Mouse (Mus musculus): ENCODE data around the gene Pxdn. TPM values are rescaled to one million over a fixed set of nuclear protein-coding genes. Genes with fewer than 3 reads are reported as not detected.

Pxdn gene
- polyA plus RNA-seq, 1 experiment from 2014 or later = 57.8 TPM

- Histone ChIP-seq H3K4me2 (ENCODE audit: low read length) (no peak overlapping the region), H3K9ac (replicated peaks; ENCODE audit: low read length) (no peak overlapping the region), H3K4me1 (ENCODE audit: control insufficient read depth, insufficient read depth, low read length) (0 out of 2 replicates have a peak, but pooled peaks cover 4% of the 10 kb centered on the region), H3K9me3 (ENCODE audit: control insufficient read depth, low read length) (no peaks in the 10 kb centered on the region), H3K27me3 (ENCODE audit: control insufficient read depth, insufficient read depth, low read length) (no peaks in the 10 kb centered on the region), H3K36me3 (ENCODE audit: control insufficient read depth, insufficient read depth, low read length) (peaks cover 93% of the 10 kb centered on the region), H3K27ac (replicated peaks; ENCODE audit: low read depth, low read length) (no peak overlapping the region), H3K4me3 (replicated peaks; ENCODE audit: low read depth, low read length) (no peak overlapping the region)
- no peak for DNase-seq
- no peak for ATAC-seq (ENCODE audit: low FRiP score, low TSS enrichment)
- 97% methylated on average over 5 of the region's 5 CpGs for WGBS
Observed at GRCm38 (mm10) chr12:29998895-29999294, 61.5 kb downstream of the Pxdn start.

GRCm38 (mm10) chr12:30001951-30002350 is 64.5 kb downstream of the Pxdn start:
- no peak for DNase-seq
- no peak overlapping the region for H3K27ac ChIP-seq (replicated peaks; ENCODE audit: low read depth, low read length)
- no peak for ATAC-seq (ENCODE audit: low FRiP score, low TSS enrichment)
- peaks cover 90% of the 10 kb centered on the region for H3K36me3 ChIP-seq (ENCODE audit: control insufficient read depth, insufficient read depth, low read length)
- no peaks in the 10 kb centered on the region for H3K9me3 ChIP-seq (ENCODE audit: control insufficient read depth, low read length)
- 98% methylated on average over 16 of the region's 16 CpGs for WGBS
- H3K9ac ChIP-seq (replicated peaks; ENCODE audit: low read length) = no peak overlapping the region
- peaks cover 4% of the 10 kb centered on the region; the same call in 1 of the 2 replicates for H3K4me1 ChIP-seq (ENCODE audit: control insufficient read depth, insufficient read depth, low read length)
- no peak overlapping the region for H3K4me3 ChIP-seq (replicated peaks; ENCODE audit: low read depth, low read length)
- no peak overlapping the region for H3K4me2 ChIP-seq (ENCODE audit: low read length)
- H3K27me3 ChIP-seq (ENCODE audit: control insufficient read depth, insufficient read depth, low read length) = no peaks in the 10 kb centered on the region

GRCm38 (mm10) chr12:30003680-30004364 is 66.4 kb downstream of the Pxdn start:
- H3K27ac ChIP-seq (replicated peaks; ENCODE audit: low read depth, low read length) = peak overlapping the region; percentile 41
- H3K4me3 ChIP-seq (replicated peaks; ENCODE audit: low read depth, low read length) = no peak overlapping the region
- H3K36me3 ChIP-seq (ENCODE audit: control insufficient read depth, insufficient read depth, low read length) = peaks cover 84% of the 10 kb centered on the region
- peaks cover 4% of the 10 kb centered on the region; the same call in 1 of the 2 replicates for H3K4me1 ChIP-seq (ENCODE audit: control insufficient read depth, insufficient read depth, low read length)
- H3K9me3 ChIP-seq (ENCODE audit: control insufficient read depth, low read length) = no peaks in the 10 kb centered on the region
- no peak overlapping the region for H3K9ac ChIP-seq (replicated peaks; ENCODE audit: low read length)
- WGBS = 53% methylated on average over 14 of the region's 14 CpGs
- ATAC-seq (ENCODE audit: low FRiP score, low TSS enrichment) (peak; percentile 16; the same call in 1 of the 2 replicates), DNase-seq (peak; percentile 9)
- no peak overlapping the region for H3K4me2 ChIP-seq (ENCODE audit: low read length)
- H3K27me3 ChIP-seq (ENCODE audit: control insufficient read depth, insufficient read depth, low read length) = no peaks in the 10 kb centered on the region

GRCm38 (mm10) chr12:30004365-30004723 is 66.9 kb downstream of the Pxdn start:
- Histone ChIP-seq H3K9ac (replicated peaks; ENCODE audit: low read length) (no peak overlapping the region), H3K27ac (replicated peaks; ENCODE audit: low read depth, low read length) (peak overlapping the region; percentile 41; the same call in 1 of the 2 replicates), H3K4me2 (ENCODE audit: low read length) (no peak overlapping the region), H3K27me3 (ENCODE audit: control insufficient read depth, insufficient read depth, low read length) (no peaks in the 10 kb centered on the region), H3K4me3 (replicated peaks; ENCODE audit: low read depth, low read length) (no peak overlapping the region), H3K4me1 (ENCODE audit: control insufficient read depth, insufficient read depth, low read length) (peaks cover 4% of the 10 kb centered on the region; the same call in 1 of the 2 replicates), H3K9me3 (ENCODE audit: control insufficient read depth, low read length) (no peaks in the 10 kb centered on the region), H3K36me3 (ENCODE audit: control insufficient read depth, insufficient read depth, low read length) (peaks cover 83% of the 10 kb centered on the region)
- DNase-seq (peak; percentile 30), ATAC-seq (ENCODE audit: low FRiP score, low TSS enrichment) (no peak; the same call in 1 of the 2 replicates)
- 72% methylated on average over 5 of the region's 5 CpGs for WGBS

GRCm38 (mm10) chr12:30006586-30006985 is 69.2 kb downstream of the Pxdn start:
- Histone ChIP-seq H3K27me3 (ENCODE audit: control insufficient read depth, insufficient read depth, low read length) (no peaks in the 10 kb centered on the region), H3K4me2 (ENCODE audit: low read length) (no peak overlapping the region), H3K9ac (replicated peaks; ENCODE audit: low read length) (no peak overlapping the region), H3K4me3 (replicated peaks; ENCODE audit: low read depth, low read length) (no peak overlapping the region), H3K9me3 (ENCODE audit: control insufficient read depth, low read length) (no peaks in the 10 kb centered on the region), H3K4me1 (ENCODE audit: control insufficient read depth, insufficient read depth, low read length) (peaks cover 4% of the 10 kb centered on the region; the same call in 1 of the 2 replicates), H3K27ac (replicated peaks; ENCODE audit: low read depth, low read length) (no peak overlapping the region), H3K36me3 (ENCODE audit: control insufficient read depth, insufficient read depth, low read length) (peaks cover 83% of the 10 kb centered on the region)
- ATAC-seq (ENCODE audit: low FRiP score, low TSS enrichment) (no peak), DNase-seq (no peak)
- 86% methylated on average over 9 of the region's 9 CpGs for WGBS

- H3K36me3 ChIP-seq (ENCODE audit: control insufficient read depth, insufficient read depth, low read length) = peaks cover 83% of the 10 kb centered on the region
- no peak for ATAC-seq (ENCODE audit: low FRiP score, low TSS enrichment)
Observed at GRCm38 (mm10) chr12:30008741-30009140, 71.3 kb downstream of the Pxdn start.

GRCm38 (mm10) chr12:30015501-30015900 is 78.1 kb downstream of the Pxdn start:
- Histone ChIP-seq H3K27me3 (ENCODE audit: control insufficient read depth, insufficient read depth, low read length) (no peaks in the 10 kb centered on the region), H3K27ac (replicated peaks; ENCODE audit: low read depth, low read length) (no peak overlapping the region), H3K36me3 (ENCODE audit: control insufficient read depth, insufficient read depth, low read length) (peaks cover 72% of the 10 kb centered on the region), H3K4me1 (ENCODE audit: control insufficient read depth, insufficient read depth, low read length) (no peaks in the 10 kb centered on the region), H3K4me3 (replicated peaks; ENCODE audit: low read depth, low read length) (no peak overlapping the region), H3K4me2 (ENCODE audit: low read length) (no peak overlapping the region), H3K9ac (replicated peaks; ENCODE audit: low read length) (no peak overlapping the region), H3K9me3 (ENCODE audit: control insufficient read depth, low read length) (no peaks in the 10 kb centered on the region)
- 87% methylated on average over 9 of the region's 9 CpGs for WGBS
- DNase-seq (no peak), ATAC-seq (ENCODE audit: low FRiP score, low TSS enrichment) (no peak)

More at GRCm38 (mm10) chr12:30008741-30009140, 71.3 kb downstream of the Pxdn start:
- Histone ChIP-seq H3K4me1 (ENCODE audit: control insufficient read depth, insufficient read depth, low read length) (peaks cover under 1% of the 10 kb centered on the region; the same call in 1 of the 2 replicates), H3K4me3 (replicated peaks; ENCODE audit: low read depth, low read length) (no peak overlapping the region), H3K27ac (replicated peaks; ENCODE audit: low read depth, low read length) (no peak overlapping the region), H3K9ac (replicated peaks; ENCODE audit: low read length) (no peak overlapping the region), H3K4me2 (ENCODE audit: low read length) (no peak overlapping the region), H3K27me3 (ENCODE audit: control insufficient read depth, insufficient read depth, low read length) (no peaks in the 10 kb centered on the region), H3K9me3 (ENCODE audit: control insufficient read depth, low read length) (no peaks in the 10 kb centered on the region)
- 85% methylated on average over 5 of the region's 5 CpGs for WGBS
- DNase-seq = no peak

- DNase-seq (no peak), ATAC-seq (ENCODE audit: low FRiP score, low TSS enrichment) (no peak)
- H3K9ac ChIP-seq (replicated peaks; ENCODE audit: low read length) = no peak overlapping the region
- H3K27ac ChIP-seq (replicated peaks; ENCODE audit: low read depth, low read length) = no peak overlapping the region
- no peak overlapping the region for H3K4me2 ChIP-seq (ENCODE audit: low read length)
- H3K4me3 ChIP-seq (replicated peaks; ENCODE audit: low read depth, low read length) = no peak overlapping the region
- H3K27me3 ChIP-seq (ENCODE audit: control insufficient read depth, insufficient read depth, low read length) = no peaks in the 10 kb centered on the region
- 88% methylated on average over 3 of the region's 3 CpGs for WGBS
- no peaks in the 10 kb centered on the region for H3K4me1 ChIP-seq (ENCODE audit: control insufficient read depth, insufficient read depth, low read length)
- no peaks in the 10 kb centered on the region for H3K9me3 ChIP-seq (ENCODE audit: control insufficient read depth, low read length)
- H3K36me3 ChIP-seq (ENCODE audit: control insufficient read depth, insufficient read depth, low read length) = peaks cover 60% of the 10 kb centered on the region
Observed at GRCm38 (mm10) chr12:30017131-30017530, 79.7 kb downstream of the Pxdn start.

GRCm38 (mm10) chr12:30020447-30020846 is 83.0 kb downstream of the Pxdn start:
- ATAC-seq (ENCODE audit: low FRiP score, low TSS enrichment) (no peak), DNase-seq (no peak)
- no peak overlapping the region for H3K27ac ChIP-seq (replicated peaks; ENCODE audit: low read depth, low read length)
- H3K36me3 ChIP-seq (ENCODE audit: control insufficient read depth, insufficient read depth, low read length) = peaks cover 28% of the 10 kb centered on the region
- H3K4me1 ChIP-seq (ENCODE audit: control insufficient read depth, insufficient read depth, low read length) = no peaks in the 10 kb centered on the region
- no peaks in the 10 kb centered on the region for H3K9me3 ChIP-seq (ENCODE audit: control insufficient read depth, low read length)
- H3K4me3 ChIP-seq (replicated peaks; ENCODE audit: low read depth, low read length) = no peak overlapping the region
- no peaks in the 10 kb centered on the region for H3K27me3 ChIP-seq (ENCODE audit: control insufficient read depth, insufficient read depth, low read length)
- H3K9ac ChIP-seq (replicated peaks; ENCODE audit: low read length) = no peak overlapping the region
- H3K4me2 ChIP-seq (ENCODE audit: low read length) = no peak overlapping the region

All from midbrain, embryonic 14.5 days (tissue).